Mouse (Mus musculus) gastrocnemius, postnatal 4 days (tissue): Measurements from ENCODE around the gene Gm815. TPM values are rescaled to one million over a fixed set of nuclear protein-coding genes. Genes with fewer than 3 reads are reported as not detected.

Experiments used
- DNase-seq, 2 experiments: peaks; one replicate each; pipeline ENCODE4 v3.0.0; 2021 to 2022; ENCODE audit warnings: low spot score in 2 of 2, mixed read lengths in 2 of 2
- long read RNA-seq, 2 experiments: library from polyadenylated mRNA; stranded (forward); transcript quantifications; one replicate each; pipeline ENCODE4 v2.0.0; 2021
- total RNA-seq, 2 experiments: library from RNA; stranded (reverse); gene quantifications; 2 replicates each; pipeline ENCODE4 v1.2.3; 2021

Gm815 gene
- total RNA-seq, result not detected
- long read RNA-seq, experiment 1, result 0 reads
- long read RNA-seq, experiment 2, result 0 reads

DNA sequence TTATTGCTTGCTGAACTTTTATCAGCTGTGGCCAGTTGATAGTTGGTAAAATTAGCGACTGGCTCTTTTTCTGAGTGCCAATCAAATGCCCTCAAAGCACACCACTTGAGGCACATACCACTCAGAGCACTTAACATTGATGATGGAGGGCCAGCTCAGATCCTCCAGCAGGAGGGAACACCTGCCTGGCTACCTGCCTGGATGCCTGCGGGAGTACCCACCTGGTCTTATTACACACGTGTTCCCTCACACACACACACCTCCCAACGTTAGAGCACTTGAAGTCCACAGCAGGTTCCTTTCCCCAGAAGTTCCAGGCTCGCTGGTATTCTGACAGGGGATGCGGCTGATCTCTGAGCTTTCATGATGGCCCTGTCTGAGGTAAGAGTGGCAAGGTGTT lies at the start of gene Gm815:
TSS of gene Gm815 (plus strand) at position 266 of the 400 bp plus-strand sequence.
- no peak for DNase-seq

DNA sequence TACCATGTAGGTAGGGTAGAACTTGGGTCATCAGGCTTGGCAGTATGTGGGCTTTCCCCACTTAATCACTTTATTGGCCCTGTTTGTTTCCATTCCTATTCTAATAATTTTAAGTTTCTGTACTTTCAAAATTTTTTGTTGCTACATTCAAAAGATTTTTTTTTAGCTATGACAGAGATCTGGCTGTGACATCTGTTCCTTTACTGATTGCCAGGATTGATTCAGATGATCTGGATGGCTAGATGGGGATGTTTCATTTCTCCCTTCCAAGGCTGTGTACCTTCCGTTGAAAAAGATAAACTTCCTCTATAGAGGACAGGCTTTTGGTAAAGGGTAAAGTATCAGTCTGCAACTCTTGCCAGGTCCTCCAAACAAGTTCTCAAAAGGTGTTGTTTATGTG lies 48.1 kb upstream of the Gm815 start:
- DNase-seq, result no peak

DNA sequence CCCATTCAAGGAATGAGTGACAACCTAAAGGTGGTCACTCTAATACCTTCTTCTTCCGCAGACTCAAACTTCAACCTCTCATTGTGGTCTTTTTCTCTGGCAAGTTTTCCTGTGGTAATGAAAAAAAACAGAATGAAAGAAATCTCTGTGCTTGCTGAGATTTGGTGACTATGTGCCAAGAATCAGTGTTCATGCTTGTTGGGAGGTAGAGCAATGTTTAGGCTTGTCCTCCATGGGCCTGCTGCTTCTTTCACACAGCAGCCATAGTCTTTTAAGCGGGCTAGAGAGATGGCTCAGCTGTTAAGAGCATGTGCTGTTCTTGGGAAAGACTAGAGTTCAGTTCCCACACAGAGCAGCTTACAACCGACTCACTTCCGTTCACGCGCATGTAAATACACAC lies 41.8 kb upstream of the Gm815 start:
- DNase-seq, result no peak

DNA sequence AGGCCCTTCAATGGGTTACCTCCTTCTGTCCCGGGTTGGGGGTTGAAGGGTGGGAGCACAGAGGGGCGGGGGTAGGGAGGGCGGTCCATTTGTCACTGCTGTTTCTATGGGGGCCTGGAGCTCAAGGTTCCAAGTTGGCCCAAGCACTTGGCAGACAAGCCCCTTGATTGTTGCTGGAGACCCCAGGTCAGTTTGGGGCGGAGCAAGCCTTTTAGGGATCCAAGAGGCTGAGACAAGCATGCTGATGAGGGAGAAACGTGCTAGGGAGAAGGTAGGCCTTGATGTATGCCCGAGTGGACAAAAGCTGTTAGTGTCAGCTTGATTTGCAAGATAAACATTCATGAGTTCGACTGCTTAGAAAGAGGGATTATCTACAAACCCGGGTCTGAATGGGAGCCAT lies 40.9 kb upstream of the Gm815 start:
- no peak for DNase-seq

DNA sequence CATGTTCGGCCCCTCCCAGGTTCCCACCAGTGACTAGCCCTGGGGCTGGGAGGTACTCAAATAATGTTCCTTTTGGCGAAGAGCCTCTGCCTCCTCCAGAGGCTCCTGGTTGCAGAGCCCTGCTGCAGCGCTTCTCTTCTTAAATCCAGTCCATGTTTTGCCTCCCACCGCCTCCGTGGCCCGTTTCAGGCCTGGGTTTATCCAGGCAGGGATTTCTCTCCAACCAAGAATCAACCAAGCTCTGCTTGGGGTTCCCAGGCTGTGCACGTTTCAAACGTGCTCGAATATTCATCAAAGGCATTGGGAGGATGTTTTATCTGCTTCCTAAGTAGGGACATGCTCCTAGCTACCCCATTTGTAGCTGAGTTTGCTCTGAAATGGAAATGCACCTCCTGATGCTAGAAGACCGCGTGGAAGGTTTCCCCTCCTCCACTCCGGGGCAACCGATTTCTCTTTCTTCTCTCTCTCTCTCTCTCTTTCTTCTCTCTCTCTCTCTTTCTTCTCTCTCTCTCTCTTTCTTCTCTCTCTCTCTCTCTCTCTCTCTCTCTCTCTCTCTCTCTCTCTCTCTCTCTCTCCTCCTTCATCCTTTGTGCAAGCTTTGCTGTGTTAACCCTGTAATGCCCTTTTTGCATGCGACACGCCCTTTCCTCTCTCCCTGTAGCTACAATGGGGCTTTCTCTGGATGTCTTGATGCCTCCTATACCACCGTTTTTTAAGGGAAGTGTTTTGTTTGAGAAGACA lies 40.2 kb upstream of the Gm815 start:
- peak; percentile 42 to 84 for DNase-seq

DNA sequence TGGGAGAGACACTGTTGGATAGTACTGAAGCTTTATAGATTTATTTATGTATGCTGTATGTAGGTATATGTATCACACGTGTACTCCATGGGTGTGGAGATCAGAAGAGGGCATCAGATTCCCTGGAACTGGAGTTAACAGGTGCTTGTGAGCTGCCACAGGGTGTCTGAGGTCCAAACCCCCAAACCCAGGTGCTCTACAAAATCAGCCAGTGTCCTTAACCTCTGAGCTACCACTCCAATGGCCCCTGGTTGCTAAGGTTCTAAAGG lies 39.7 kb upstream of the Gm815 start:
- no peak for DNase-seq

DNA sequence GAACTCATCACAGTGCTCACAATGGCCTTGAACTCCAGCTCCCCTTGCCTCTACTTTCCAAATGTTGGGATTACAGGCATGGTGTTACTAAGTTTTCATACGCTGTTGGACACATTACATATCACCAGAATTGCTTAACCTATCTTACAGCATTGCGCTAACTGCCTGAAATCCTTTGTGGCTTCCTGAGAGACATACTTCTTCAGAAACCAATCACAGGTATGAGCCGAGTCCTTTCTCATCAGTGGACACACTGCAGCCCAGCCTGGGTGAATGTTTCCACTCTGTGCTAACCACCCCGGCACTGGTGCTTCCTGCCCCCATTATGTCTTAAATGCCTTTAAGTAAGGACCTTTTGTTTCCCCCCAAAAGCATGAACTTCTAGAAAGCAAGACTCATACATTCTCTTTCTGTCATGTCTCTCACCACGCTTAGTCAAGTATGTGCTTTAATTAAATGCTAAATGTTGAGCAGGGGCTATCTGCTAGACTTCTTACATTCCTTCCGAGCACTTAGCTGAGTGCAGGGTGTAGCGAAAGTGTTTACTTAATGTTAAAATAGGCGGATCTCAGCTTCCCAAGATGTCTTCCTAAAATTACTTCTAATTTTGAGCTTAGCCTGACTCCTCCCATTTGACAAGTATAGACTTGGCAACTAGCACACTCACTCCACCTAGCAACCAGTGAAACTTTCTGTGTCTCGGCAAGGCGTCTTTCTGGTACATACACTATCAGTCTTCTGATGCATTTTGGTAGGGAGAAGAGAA lies 34.5 kb upstream of the Gm815 start:
- no peak for DNase-seq

DNA sequence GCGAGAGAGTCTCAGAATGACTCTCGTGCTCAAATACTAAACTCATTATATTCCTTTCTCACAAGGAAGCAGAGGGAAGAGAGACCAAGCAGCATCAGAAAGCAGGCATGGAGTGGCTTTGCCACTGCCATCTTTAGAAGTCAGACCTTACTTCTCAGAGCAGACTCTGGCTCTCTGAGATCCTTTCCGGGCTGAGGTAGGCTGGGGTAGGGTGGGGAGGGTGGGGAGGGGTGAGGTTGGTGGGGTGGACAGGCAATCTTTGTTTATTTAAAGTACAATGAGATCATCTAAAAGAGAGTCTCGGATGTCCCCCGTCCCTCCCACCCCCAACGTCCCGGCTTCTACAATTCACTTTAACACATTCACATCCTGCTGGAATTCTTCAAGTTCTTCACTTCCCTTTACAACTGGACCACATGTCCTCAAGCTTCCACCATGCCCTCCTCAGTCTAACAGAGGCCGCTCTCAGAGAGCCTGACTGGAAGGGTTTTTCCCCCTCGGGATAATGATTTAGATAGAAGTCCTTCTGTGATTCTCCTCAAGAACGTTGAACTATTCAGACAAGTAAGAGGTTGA lies 33.3 kb upstream of the Gm815 start:
- no peak for DNase-seq

DNA sequence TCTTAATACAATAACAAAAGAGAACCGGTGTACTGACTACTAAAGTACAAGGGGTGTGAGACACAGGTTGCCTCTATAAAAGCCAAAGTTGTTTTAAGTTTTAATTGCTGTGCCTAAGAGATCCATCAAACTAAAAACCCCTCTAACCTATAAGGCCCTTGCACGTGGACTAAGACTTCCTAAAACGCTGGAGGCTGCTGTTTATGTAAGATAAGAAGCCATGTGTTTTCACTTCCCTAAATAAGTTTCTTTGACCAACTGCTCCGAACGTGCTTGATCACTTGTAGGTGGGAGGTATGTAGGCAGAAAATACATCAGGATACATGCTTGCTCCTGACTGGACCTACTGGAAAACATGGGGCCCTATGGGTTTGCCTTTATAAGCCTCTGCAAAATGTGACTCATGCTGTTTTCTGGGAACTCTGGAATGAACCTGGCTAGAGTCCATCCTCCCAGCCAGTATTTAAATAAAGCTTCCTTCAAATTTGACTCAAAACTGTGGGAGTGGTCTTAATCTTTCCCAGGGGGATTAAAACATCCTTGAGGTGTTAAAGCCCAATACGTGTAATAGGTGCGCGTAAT lies 31.9 kb upstream of the Gm815 start:
- no peak for DNase-seq

DNA sequence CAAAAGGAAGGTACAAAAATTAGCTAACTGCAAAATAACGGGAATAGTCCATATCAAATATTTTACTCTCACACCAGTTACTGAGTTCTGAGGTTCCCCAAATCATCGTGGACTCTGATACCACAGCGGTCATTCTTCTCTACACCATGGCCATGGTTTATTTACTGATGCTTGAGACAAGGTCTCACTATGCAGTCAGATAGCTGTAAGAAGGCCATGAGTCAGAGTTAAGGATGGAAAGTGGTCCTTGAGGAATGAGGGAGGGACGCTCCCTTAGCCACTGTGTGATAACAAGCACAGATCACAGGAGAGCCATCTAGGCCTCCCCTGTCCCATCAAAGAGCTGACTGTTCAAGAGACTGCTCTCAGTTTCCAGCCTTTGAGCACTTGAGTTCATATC lies 31.0 kb upstream of the Gm815 start:
- DNase-seq, result no peak

DNA sequence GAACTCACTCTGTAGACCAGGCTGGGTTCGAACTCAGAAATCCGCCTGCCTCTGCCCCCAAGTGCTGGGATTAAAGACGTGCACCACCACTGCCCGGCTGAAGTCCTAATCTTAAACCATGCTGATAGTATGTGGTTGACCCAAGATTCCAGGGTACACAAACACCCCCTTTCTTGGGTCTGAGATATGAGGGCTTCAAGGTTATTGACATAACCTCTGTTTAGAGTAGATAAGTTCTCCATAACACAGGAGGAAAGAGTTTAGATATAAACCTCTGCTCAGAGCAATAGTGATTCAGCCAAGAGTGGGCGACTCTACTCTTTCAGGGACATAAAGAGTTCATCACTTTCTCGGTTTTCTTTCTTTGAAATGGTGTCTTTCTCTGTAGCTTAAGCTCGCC lies 30.5 kb upstream of the Gm815 start:
- DNase-seq, result no peak

DNA sequence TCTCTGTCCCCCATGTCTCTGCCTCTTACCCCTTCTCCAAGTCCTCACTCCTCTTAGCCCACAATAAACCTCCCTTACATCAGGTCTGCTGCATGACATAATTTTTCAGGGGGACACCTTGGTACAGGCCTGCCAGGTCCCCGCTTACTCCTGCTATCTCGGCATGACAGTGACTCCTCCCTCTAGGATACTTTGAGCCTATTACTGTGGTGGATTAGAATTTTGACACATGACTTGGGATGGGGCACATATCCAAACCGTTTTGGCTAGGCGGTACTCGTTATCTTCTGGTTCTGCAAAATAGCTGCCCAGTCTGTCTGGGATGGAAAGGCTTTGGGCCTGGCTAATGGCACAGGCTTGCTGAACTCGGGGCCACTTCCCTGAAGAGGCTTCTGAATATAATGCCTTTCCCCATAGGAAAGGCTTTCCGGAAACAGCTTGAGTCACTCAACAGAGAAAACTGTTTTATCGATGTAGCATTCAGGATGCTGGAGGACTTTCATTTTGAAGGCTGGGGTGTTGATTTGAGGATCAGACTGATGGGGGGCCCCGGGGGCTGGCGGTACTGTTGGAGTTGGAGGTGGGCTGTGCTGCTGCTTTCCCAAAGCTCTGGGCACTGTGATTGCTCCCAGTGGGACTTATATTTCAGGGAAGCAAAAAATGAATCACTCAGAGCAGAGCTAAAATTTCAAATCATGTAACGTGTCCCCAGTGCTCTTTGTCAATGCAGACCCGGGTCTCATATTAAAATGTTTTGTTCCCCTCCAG lies 27.1 kb upstream of the Gm815 start:
- no peak for DNase-seq

DNA sequence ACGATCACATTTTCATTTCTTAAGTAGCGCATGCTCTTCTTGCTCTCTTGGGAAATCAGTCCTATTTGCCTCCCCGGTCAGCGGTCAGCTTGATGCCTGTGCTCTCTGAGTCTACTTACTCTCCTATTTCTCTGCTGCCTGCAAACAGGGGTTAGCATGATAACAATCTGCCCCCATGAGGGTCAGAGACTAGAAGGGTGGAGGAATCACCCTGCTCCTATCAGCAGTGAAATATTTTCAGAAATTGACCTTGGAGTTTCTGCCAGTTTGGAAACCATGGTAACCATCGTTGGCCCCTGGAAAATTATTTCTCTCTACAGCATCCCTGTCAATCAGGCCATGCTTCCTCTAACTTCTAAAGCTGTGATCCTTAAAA lies 26.5 kb upstream of the Gm815 start:
- DNase-seq, result no peak

DNA sequence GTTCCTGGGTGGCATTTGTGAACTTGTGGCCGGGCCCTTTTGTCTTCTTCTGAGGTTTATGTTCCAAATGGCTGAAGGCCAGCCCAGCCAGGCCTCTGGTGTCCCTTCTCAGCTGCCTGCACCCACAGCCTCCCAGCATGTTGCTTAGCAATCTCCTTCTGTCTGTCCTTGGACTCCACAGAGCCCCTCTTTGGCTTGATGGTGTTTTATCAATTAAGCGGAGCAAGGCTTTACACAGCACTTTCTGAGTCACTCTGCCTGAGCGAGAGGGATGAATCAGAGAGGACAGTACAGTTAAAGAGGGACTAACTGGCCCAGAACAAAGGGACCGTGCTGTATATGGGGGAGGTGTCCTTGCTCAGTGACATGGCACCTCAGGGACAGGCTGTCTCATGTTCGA lies 22.0 kb upstream of the Gm815 start:
- DNase-seq, result no peak

DNA sequence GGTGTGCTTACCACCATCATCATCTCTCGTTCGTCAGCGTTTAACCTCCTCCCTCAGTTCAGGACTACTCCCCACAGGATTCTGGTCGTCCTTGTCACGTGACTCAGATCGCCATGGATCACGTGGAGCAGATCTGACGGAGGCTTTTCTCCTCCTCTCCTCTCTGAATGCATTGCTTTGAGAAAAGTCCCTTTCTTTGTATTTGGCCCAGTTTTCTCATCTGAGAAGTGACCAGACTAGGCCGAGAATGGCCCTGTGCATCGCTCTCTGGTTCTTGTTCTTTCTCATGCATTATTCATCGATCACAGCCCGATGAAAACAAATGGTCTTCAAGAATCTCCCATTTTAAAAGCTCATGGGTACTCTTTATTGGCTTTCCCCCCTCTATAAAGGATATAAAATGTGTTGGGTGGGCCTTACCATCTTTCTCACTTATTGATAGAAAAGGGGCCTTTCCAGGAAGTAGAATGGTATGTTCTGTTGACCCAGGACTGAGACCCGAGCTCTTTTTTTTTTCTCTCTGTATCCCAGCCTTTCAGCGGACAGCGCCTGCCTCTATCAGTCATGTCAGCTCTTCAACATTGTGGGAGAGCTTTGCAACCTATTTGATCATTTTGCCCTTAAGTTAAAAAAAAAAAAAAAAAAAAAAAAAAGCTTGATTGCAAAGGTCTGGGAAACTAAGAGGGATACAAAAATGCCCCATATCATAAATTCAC lies 20.5 kb upstream of the Gm815 start:
- no peak for DNase-seq

DNA sequence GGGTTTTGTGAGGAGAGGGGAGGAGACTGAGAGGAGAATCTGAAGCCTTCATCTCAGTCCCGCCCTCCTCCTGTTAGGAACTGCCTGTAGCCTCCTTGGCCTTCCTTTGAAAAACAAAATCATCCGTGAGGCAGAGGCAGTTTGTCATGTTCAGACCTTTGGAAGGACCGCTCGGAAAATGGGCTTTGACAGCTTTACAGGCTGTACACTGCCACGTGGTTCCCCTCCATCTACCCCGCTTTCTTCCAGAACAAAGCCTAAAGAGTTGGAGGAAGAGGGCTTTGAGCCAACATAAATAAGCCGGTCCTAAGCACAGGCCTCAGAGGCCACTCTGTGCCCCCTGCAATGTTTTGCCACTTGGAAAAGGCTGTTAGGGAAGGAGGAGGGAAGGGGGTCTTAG lies 19.9 kb upstream of the Gm815 start:
- DNase-seq, result no peak

DNA sequence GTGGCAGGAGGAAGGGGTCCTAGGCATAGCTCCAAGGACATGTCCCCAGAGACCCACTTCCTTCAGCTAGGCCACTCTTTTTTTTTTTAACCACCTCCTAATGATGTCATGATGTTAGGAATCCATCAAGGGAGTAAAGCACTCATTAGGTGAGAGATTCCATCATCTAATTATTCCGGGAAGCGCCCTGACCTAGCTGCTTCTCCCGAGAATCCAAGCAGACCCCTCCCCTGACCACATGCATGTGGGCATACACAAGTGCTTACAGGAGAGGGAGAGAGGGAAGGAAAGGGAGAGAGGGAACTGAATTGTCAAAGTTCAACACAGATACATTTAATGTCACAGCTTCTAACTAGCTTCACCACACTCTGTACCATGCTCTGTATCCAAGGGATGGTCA lies 16.1 kb upstream of the Gm815 start:
- DNase-seq, result no peak

DNA sequence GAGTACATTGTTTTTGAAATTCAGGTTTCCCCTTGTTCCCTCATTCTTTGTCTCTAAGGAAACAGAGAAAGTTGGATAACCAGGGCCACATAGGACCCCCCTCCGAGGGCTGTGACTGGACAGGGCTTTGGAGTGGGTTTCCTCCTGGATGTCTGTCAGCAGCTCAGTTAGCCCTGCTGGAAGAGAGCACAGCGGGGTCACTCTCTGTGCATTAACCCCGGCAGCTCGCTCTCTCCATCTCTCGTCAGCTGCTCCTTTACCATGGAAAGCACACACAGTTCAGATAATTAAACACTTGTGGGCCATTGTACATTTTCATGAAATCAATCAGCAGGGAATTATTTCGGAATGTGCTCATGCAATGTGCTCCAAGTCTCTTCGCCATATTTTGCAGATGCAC lies 15.4 kb upstream of the Gm815 start:
- no peak for DNase-seq

DNA sequence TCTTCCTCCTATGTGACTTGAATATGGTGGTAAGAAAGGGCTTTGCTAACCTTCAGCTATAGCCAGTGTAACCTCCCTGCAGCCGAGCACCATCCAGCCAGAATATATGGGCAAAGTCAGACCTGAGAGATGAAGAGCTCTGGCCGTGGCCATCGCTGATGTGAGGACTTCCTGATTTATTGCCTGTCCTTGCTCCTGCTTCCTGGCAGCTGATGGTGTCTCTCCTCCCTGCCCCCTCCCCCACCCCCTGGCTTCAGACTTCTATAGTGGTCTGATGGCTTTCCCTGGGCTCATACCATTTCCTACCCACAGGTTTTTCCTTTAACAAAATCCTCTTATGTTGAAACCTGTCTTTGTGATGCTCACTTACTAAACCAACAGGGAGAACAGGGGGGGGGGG lies 14.6 kb upstream of the Gm815 start:
- DNase-seq, result no peak

DNA sequence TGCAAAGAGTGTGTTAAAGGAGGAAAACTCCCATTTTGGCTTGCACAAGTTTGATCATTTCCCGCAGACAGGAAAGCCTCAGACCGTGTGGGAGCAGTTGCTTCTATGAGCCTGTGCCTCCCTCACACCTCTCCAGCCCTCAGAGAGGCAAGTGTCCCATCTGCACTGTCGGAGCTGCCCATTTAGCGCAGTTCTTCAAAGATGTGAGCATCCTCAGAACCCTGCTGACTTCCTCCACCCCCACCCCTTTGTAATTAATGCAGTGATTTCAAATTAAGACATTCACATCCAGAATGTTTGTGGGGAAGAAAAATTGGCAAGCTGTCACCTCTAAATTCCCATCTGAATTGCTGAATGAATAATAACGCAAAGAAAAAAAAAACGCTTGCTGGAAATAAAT lies 12.8 kb upstream of the Gm815 start:
- no peak for DNase-seq

DNA sequence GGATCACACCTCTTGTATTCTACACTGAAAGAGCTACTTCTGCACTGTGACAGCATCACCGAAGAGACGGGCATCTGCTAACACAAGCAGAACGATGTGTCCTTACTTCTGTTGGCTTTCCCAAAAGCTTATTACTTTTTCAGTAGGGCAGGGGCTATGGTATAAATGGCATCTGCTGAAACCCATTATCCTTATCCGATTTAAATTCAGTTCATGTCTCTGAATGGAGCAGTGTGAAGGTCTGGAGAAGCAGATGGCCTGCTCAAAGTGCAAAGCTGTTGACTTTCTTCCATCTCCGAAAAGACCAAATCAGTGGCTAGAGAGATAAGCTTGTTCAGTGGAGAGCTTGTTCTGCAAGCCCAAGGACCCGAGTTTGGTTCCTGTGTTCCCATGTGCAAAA lies 10.1 kb upstream of the Gm815 start:
- no peak for DNase-seq
